ENCODE assay signal across 17 mouse cellular contexts in the genomic region with DNA sequence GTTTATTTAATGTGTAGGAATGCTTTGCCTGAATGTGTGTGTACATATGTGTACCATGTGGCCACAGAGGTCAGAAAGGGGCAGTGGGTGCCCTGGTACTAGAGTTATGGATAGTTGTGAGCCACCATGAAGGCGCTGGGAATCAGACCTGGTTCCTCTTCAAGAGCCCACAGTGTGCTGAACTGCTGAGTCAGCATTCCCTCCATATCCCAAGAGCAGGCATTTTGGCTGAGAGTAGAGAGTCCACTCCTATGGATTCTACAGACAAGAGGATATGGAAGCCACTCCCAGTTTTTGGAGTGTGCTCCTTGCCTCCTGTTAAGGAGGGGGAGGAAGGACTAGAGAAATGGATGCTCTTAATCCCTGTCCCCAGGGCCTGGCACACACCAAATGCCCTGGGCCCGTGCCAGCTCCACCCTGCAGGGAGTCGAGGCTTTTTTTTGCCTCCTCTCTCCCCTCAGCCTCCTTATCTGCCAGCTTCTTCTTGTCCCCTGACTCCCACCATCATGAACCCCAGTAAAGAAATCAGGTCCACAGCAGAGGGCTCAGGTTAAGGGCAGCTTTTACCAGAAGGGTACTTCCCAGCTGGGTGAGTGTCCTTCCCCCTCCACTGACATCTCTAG. TPM values are rescaled to one million over a fixed set of nuclear protein-coding genes. Genes with fewer than 3 reads are reported as not detected.
A peak's percentile ranks its signal among the peaks of the same experiment; 100 is the strongest.
DNase-seq lines count a peak whose midpoint lies in the region; ATAC-seq and TF ChIP-seq lines count a peak whose summit lies in the region.
"Had no signal": no experiment of that assay in that cellular context is flagged by ENCODE, and none has a peak within 500 bp of the region (broad histone marks: within the 10 kb centered on the region; RNA-seq: fewer than 3 reads in every experiment).

No protein-coding gene starts in this region.

- H3K9ac ChIP-seq in heart, postnatal 0 days (replicated peaks; ENCODE audit: low read depth, low read length) = no peak overlapping the region
- no peak overlapping the region for H3K9ac ChIP-seq in MEL (ENCODE audit: control insufficient read depth, low read depth, low read length, poor library complexity, severe bottlenecking)
- no peak overlapping the region for H3K9ac ChIP-seq in midbrain, embryonic 11.5 days (ENCODE audit: low read length)
- H3K9ac ChIP-seq: embryonic facial prominence, embryonic 12.5 days; midbrain, embryonic 15.5 days had no signal

- 59% methylated on average over 3 of the region's 3 CpGs for WGBS in heart, postnatal 0 days
- 79% methylated on average over 3 of the region's 3 CpGs for WGBS in midbrain, embryonic 11.5 days

- no peak for TF ChIP-seq POLR2A in MEL (IDR thresholded peaks at IDR 0.05; ENCODE audit: control insufficient read depth in 1 of 2, insufficient read depth in 1 of 2, low read depth in 1 of 2, low read length in 2 of 2, poor library complexity in 1 of 2)

- DNase-seq in heart, postnatal 0 days (ENCODE audit: low spot score) = no peak
- no peak for DNase-seq in heart, postnatal 10 days
- DNase-seq in MEL (ENCODE audit: low read depth, low spot score) = no peak
- peak; percentile 82 for DNase-seq in testis, postnatal 10 days (ENCODE audit: low spot score)
- no peak for DNase-seq in midbrain, embryonic 11.5 days (ENCODE audit: low spot score, missing footprints)
- DNase-seq in urinary bladder, adult 18-20 months (ENCODE audit: low spot score in 2 of 2) = no peak
- DNase-seq: cerebellum, adult 11 months; gastrocnemius, adult 2 months; heart, adult 11 months; kidney, adult 8-10 months; kidney, postnatal 36 days; lung, adult 2 months; thymus, adult 2 months had no signal

- no peaks in the 10 kb centered on the region for H3K9me3 ChIP-seq in heart, postnatal 0 days (replicated peaks; ENCODE audit: control insufficient read depth, low read length)
- H3K9me3 ChIP-seq in MEL (replicated peaks; ENCODE audit: insufficient read depth, low read length) = no peaks in the 10 kb centered on the region
- H3K9me3 ChIP-seq in midbrain, embryonic 11.5 days (ENCODE audit: control insufficient read depth, low read length) = 0 out of 2 replicates have a peak, but pooled peaks cover 3% of the 10 kb centered on the region
- H3K9me3 ChIP-seq: embryonic facial prominence, embryonic 12.5 days; midbrain, embryonic 15.5 days had no signal

- ATAC-seq in heart, postnatal 0 days (ENCODE audit: insufficient read depth, low read depth) = no peak
- peak; percentile 62 for ATAC-seq in erythroblast, adult 5-6 weeks (replicated peaks; ENCODE audit: low FRiP score, poor library complexity, severe bottlenecking)
- ATAC-seq in midbrain, embryonic 11.5 days (ENCODE audit: low FRiP score) = no peak
- ATAC-seq: activated CD4-positive, CD25-positive, alpha-beta regulatory T cell, adult 4 months; midbrain, embryonic 15.5 days had no signal

- no peak overlapping the region for H3K4me3 ChIP-seq in heart, postnatal 0 days (ENCODE audit: low read depth, low read length)
- H3K4me3 ChIP-seq in MEL (ENCODE audit: control insufficient read depth in 1 of 2, insufficient read depth in 1 of 2, low read depth in 2 of 2, low read length in 2 of 2) = no peak overlapping the region
- no peak overlapping the region for H3K4me3 ChIP-seq in midbrain, embryonic 11.5 days (ENCODE audit: low read depth, low read length)
- H3K4me3 ChIP-seq: embryonic facial prominence, embryonic 12.5 days; gastrocnemius, adult 2 months; midbrain, embryonic 15.5 days had no signal

- TF ChIP-seq CTCF in heart, postnatal 0 days (IDR thresholded peaks at IDR 0.05; ENCODE audit: low read depth) = no peak
- TF ChIP-seq CTCF in MEL (IDR thresholded peaks at IDR 0.05 in 2 of 3, conservative IDR thresholded peaks at IDR 0.05 in 1 of 3; ENCODE audit: control insufficient read depth in 1 of 3, insufficient read depth in 1 of 3, low read depth in 2 of 3, low read length in 3 of 3, poor library complexity in 1 of 3, severe bottlenecking in 1 of 3) = no peak

- no peak overlapping the region for H3K4me2 ChIP-seq in heart, postnatal 0 days (ENCODE audit: low read depth, low read length)
- H3K4me2 ChIP-seq in midbrain, embryonic 11.5 days = no peak overlapping the region
- H3K4me2 ChIP-seq: embryonic facial prominence, embryonic 12.5 days; midbrain, embryonic 15.5 days had no signal

- peaks cover 30% of the 10 kb centered on the region for H3K4me1 ChIP-seq in heart, postnatal 0 days (ENCODE audit: control insufficient read depth, insufficient read depth)
- peaks cover 18 to 22% of the 10 kb centered on the region in 2 experiments for H3K4me1 ChIP-seq in MEL (ENCODE audit: control insufficient read depth in 1 of 2, insufficient read depth in 2 of 2, low read length in 2 of 2)
- peaks cover 8% of the 10 kb centered on the region for H3K4me1 ChIP-seq in midbrain, embryonic 11.5 days (ENCODE audit: control insufficient read depth, insufficient read depth, low read length)

- no peak for TF ChIP-seq EP300 in heart, postnatal 0 days (IDR thresholded peaks at IDR 0.05; ENCODE audit: low read depth)
- TF ChIP-seq EP300 in MEL (IDR thresholded peaks at IDR 0.05; ENCODE audit: low read depth in 1 of 2, low read length in 2 of 2) = no peak

- intact Hi-C loops in heart, postnatal 10 days (cut with DNase I) = no loop called here

- TF ChIP-seq RAD21 in MEL (IDR thresholded peaks at IDR 0.05; ENCODE audit: low read depth, low read length) = no peak

- H3K27me3 ChIP-seq in heart, postnatal 0 days (ENCODE audit: control insufficient read depth, insufficient read depth, low read length) = no peaks in the 10 kb centered on the region
- H3K27me3 ChIP-seq in MEL (ENCODE audit: control insufficient read depth in 1 of 2, insufficient read depth in 2 of 2, low read length in 2 of 2) = no peaks in the 10 kb centered on the region; a peak in 1 of 4 replicates
- peaks cover 3% of the 10 kb centered on the region; the same call in 1 of the 2 replicates for H3K27me3 ChIP-seq in midbrain, embryonic 11.5 days (ENCODE audit: control insufficient read depth, insufficient read depth, low read length)
- H3K27me3 ChIP-seq: embryonic facial prominence, embryonic 12.5 days; midbrain, embryonic 15.5 days had no signal

- peak overlapping the region; percentile 63; the same call in 1 of the 2 replicates for H3K27ac ChIP-seq in heart, postnatal 0 days (ENCODE audit: low read depth)
- no peak overlapping the region for H3K27ac ChIP-seq in MEL (ENCODE audit: control insufficient read depth, low read depth, low read length)
- no peak overlapping the region for H3K27ac ChIP-seq in midbrain, embryonic 11.5 days (ENCODE audit: low read depth, low read length)
- H3K27ac ChIP-seq: embryonic facial prominence, embryonic 12.5 days; gastrocnemius, adult 2 months; midbrain, embryonic 15.5 days had no signal

- no peaks in the 10 kb centered on the region for H3K36me3 ChIP-seq in heart, postnatal 0 days (replicated peaks; ENCODE audit: control insufficient read depth, insufficient read depth, low read length)
- H3K36me3 ChIP-seq in MEL (ENCODE audit: control insufficient read depth in 1 of 2, insufficient read depth in 2 of 2, low read length in 2 of 2) = peaks cover 0 to 20% of the 10 kb centered on the region in 2 experiments; a peak in 2 of 4 replicates
- H3K36me3 ChIP-seq in midbrain, embryonic 11.5 days (ENCODE audit: control insufficient read depth, insufficient read depth, low read length) = no peaks in the 10 kb centered on the region
- H3K36me3 ChIP-seq: embryonic facial prominence, embryonic 12.5 days; midbrain, embryonic 15.5 days had no signal

- H3K79me2 ChIP-seq in MEL (ENCODE audit: control insufficient read depth, insufficient read depth, low read length, poor library complexity) = no peaks in the 10 kb centered on the region

TF ChIP-seq in MEL, 35 proteins besides CTCF, POLR2A, EP300 and RAD21:
- TF ChIP-seq MAFK (IDR thresholded peaks at IDR 0.05; ENCODE audit: borderline replicate concordance, low read depth, low read length) = peak; percentile 99
- no peak for TF ChIP-seq POLR2AphosphoS5 (IDR thresholded peaks at IDR 0.05; ENCODE audit: borderline replicate concordance, low read depth, low read length)
- TF ChIP-seq ZNF384 (IDR thresholded peaks at IDR 0.05; ENCODE audit: low read depth, low read length) = peak; percentile 51
TF ChIP-seq in MEL: peak in this region for 2.

RNA-seq across cellular contexts. Expression of gene Fgd2, which starts 58.2 kb away (rescaled TPM):
- total RNA-seq in heart, postnatal 0 days (2014; rRNA removed; ENCODE audit: low replicate concordance) = 1.4 and 6.3 TPM in 2 replicates
- polyA plus RNA-seq in heart, postnatal 0 days (2015; fragmentation: Nextera tagmentation; extraction: Ambion mirVana) = 1.6 and 2.3 TPM in 2 replicates
- 1 to 10 TPM; 2.5 to 2.6 TPM for total RNA-seq in heart, postnatal 10 days (2021)
- 0.07 and 0.23 TPM in 2 replicates for total RNA-seq in MEL (2012; rRNA removed)
- under 1 TPM in 1 of 2 experiments, not detected in 1; 0.39 TPM for polyA plus RNA-seq in MEL (2012; ENCODE audit: insufficient read depth in 1 of 2, insufficient read length in 2 of 2, low read depth in 1 of 2, low replicate concordance in 2 of 2, missing spikeins in 1 of 2)
- total RNA-seq in erythroblast, adult 5-6 weeks (2015; ENCODE audit: low replicate concordance) = 3.3 TPM in 2 replicates
- 2.5 and 4.3 TPM in 2 replicates for total RNA-seq in erythroblast, adult 5-6 weeks (2017; ENCODE audit: low replicate concordance)
- 2.2 and 2.4 TPM in 2 replicates for polyA plus RNA-seq in midbrain, embryonic 11.5 days (2014; fragmentation: Nextera tagmentation; extraction: Ambion mirVana)
